Mouse (Mus musculus): ENCODE data around the gene Trio. TPM values are rescaled to one million over a fixed set of nuclear protein-coding genes. Genes with fewer than 3 reads are reported as not detected.

Gene Trio
- polyA plus RNA-seq, 1 experiment: 0.03 TPM

- H3K27me3 ChIP-seq (ENCODE audit: control insufficient read depth): no peaks in the 10 kb centered on the region
- TF ChIP-seq GATA1 (IDR thresholded peaks at IDR 0.05; ENCODE audit: low read length): no peak
- TF ChIP-seq TAL1 (IDR thresholded peaks at IDR 0.05; ENCODE audit: low read length): no peak
- no peak overlapping the region for H3K4me3 ChIP-seq (replicated peaks)
Observed at GRCm38 (mm10) chr15:27967128-27967876, 58.3 kb downstream of the Trio start.

GRCm38 (mm10) chr15:27964877-27965276 is 60.8 kb downstream of the Trio start:
- no peak overlapping the region for H3K4me3 ChIP-seq (replicated peaks)
- H3K36me3 ChIP-seq (ENCODE audit: control insufficient read depth): no peaks in the 10 kb centered on the region
- TF ChIP-seq TAL1 (IDR thresholded peaks at IDR 0.05; ENCODE audit: low read length) (no peak), GATA1 (IDR thresholded peaks at IDR 0.05; ENCODE audit: low read length) (no peak)
- no peaks in the 10 kb centered on the region for H3K9me3 ChIP-seq (ENCODE audit: control insufficient read depth, low read length)
- no peaks in the 10 kb centered on the region for H3K27me3 ChIP-seq (ENCODE audit: control insufficient read depth)
- no peaks in the 10 kb centered on the region for H3K4me1 ChIP-seq (ENCODE audit: control insufficient read depth)

More at GRCm38 (mm10) chr15:27967128-27967876, 58.3 kb downstream of the Trio start:
- Histone ChIP-seq H3K9me3 (ENCODE audit: control insufficient read depth, low read length) (no peaks in the 10 kb centered on the region), H3K4me1 (ENCODE audit: control insufficient read depth) (no peaks in the 10 kb centered on the region), H3K36me3 (ENCODE audit: control insufficient read depth) (no peaks in the 10 kb centered on the region)

- no peaks in the 10 kb centered on the region for H3K27me3 ChIP-seq (ENCODE audit: control insufficient read depth)
- no peaks in the 10 kb centered on the region for H3K36me3 ChIP-seq (ENCODE audit: control insufficient read depth)
- H3K4me3 ChIP-seq (replicated peaks): no peak overlapping the region
- no peak for TF ChIP-seq GATA1 (IDR thresholded peaks at IDR 0.05; ENCODE audit: low read length)
- TF ChIP-seq TAL1 (IDR thresholded peaks at IDR 0.05; ENCODE audit: low read length): no peak
- H3K4me1 ChIP-seq (ENCODE audit: control insufficient read depth): no peaks in the 10 kb centered on the region
- H3K9me3 ChIP-seq (ENCODE audit: control insufficient read depth, low read length): no peaks in the 10 kb centered on the region
Observed at GRCm38 (mm10) chr15:27963506-27963905, 62.1 kb downstream of the Trio start.

- Histone ChIP-seq H3K4me1 (ENCODE audit: control insufficient read depth) (no peaks in the 10 kb centered on the region), H3K36me3 (ENCODE audit: control insufficient read depth) (no peaks in the 10 kb centered on the region), H3K27me3 (ENCODE audit: control insufficient read depth) (no peaks in the 10 kb centered on the region), H3K4me3 (replicated peaks) (no peak overlapping the region), H3K9me3 (ENCODE audit: control insufficient read depth, low read length) (no peaks in the 10 kb centered on the region)
- no peak for TF ChIP-seq GATA1 (IDR thresholded peaks at IDR 0.05; ENCODE audit: low read length)
- TF ChIP-seq TAL1 (IDR thresholded peaks at IDR 0.05; ENCODE audit: low read length): no peak
Observed at GRCm38 (mm10) chr15:27960642-27961041, 65.0 kb downstream of the Trio start.

- Histone ChIP-seq H3K36me3 (ENCODE audit: control insufficient read depth) (no peaks in the 10 kb centered on the region), H3K4me3 (replicated peaks) (no peak overlapping the region), H3K4me1 (ENCODE audit: control insufficient read depth) (no peaks in the 10 kb centered on the region), H3K9me3 (ENCODE audit: control insufficient read depth, low read length) (no peaks in the 10 kb centered on the region), H3K27me3 (ENCODE audit: control insufficient read depth) (no peaks in the 10 kb centered on the region)
- TF ChIP-seq GATA1 (IDR thresholded peaks at IDR 0.05; ENCODE audit: low read length) (no peak), TAL1 (IDR thresholded peaks at IDR 0.05; ENCODE audit: low read length) (no peak)
Observed at GRCm38 (mm10) chr15:27957867-27958266, 67.8 kb downstream of the Trio start.

- TF ChIP-seq GATA1 (IDR thresholded peaks at IDR 0.05; ENCODE audit: low read length) (no peak), TAL1 (IDR thresholded peaks at IDR 0.05; ENCODE audit: low read length) (no peak)
Observed at GRCm38 (mm10) chr15:27955614-27956013, 70.0 kb downstream of the Trio start.

GRCm38 (mm10) chr15:27954356-27954755 is 71.3 kb downstream of the Trio start:
- Histone ChIP-seq H3K4me1 (ENCODE audit: control insufficient read depth) (no peaks in the 10 kb centered on the region), H3K9me3 (ENCODE audit: control insufficient read depth, low read length) (no peaks in the 10 kb centered on the region), H3K36me3 (ENCODE audit: control insufficient read depth) (no peaks in the 10 kb centered on the region), H3K27me3 (ENCODE audit: control insufficient read depth) (no peaks in the 10 kb centered on the region), H3K4me3 (replicated peaks) (no peak overlapping the region)
- TF ChIP-seq TAL1 (IDR thresholded peaks at IDR 0.05; ENCODE audit: low read length): no peak
- no peak for TF ChIP-seq GATA1 (IDR thresholded peaks at IDR 0.05; ENCODE audit: low read length)

More at GRCm38 (mm10) chr15:27955614-27956013, 70.0 kb downstream of the Trio start:
- H3K4me1 ChIP-seq (ENCODE audit: control insufficient read depth): no peaks in the 10 kb centered on the region
- H3K9me3 ChIP-seq (ENCODE audit: control insufficient read depth, low read length): no peaks in the 10 kb centered on the region
- no peaks in the 10 kb centered on the region for H3K36me3 ChIP-seq (ENCODE audit: control insufficient read depth)
- H3K4me3 ChIP-seq (replicated peaks): no peak overlapping the region
- no peaks in the 10 kb centered on the region for H3K27me3 ChIP-seq (ENCODE audit: control insufficient read depth)

- Histone ChIP-seq H3K4me3 (replicated peaks) (no peak overlapping the region), H3K36me3 (ENCODE audit: control insufficient read depth) (no peaks in the 10 kb centered on the region), H3K27me3 (ENCODE audit: control insufficient read depth) (no peaks in the 10 kb centered on the region), H3K4me1 (ENCODE audit: control insufficient read depth) (no peaks in the 10 kb centered on the region), H3K9me3 (ENCODE audit: control insufficient read depth, low read length) (no peaks in the 10 kb centered on the region)
- TF ChIP-seq GATA1 (IDR thresholded peaks at IDR 0.05; ENCODE audit: low read length) (no peak), TAL1 (IDR thresholded peaks at IDR 0.05; ENCODE audit: low read length) (no peak)
Observed at GRCm38 (mm10) chr15:27953570-27953969, 72.1 kb downstream of the Trio start.

GRCm38 (mm10) chr15:27951195-27951594 is 74.5 kb downstream of the Trio start:
- H3K27me3 ChIP-seq (ENCODE audit: control insufficient read depth): no peaks in the 10 kb centered on the region
- H3K4me3 ChIP-seq (replicated peaks): no peak overlapping the region
- no peaks in the 10 kb centered on the region for H3K36me3 ChIP-seq (ENCODE audit: control insufficient read depth)
- no peaks in the 10 kb centered on the region for H3K9me3 ChIP-seq (ENCODE audit: control insufficient read depth, low read length)
- no peak for TF ChIP-seq TAL1 (IDR thresholded peaks at IDR 0.05; ENCODE audit: low read length)
- TF ChIP-seq GATA1 (IDR thresholded peaks at IDR 0.05; ENCODE audit: low read length): no peak
- no peaks in the 10 kb centered on the region for H3K4me1 ChIP-seq (ENCODE audit: control insufficient read depth)
